Mouse (Mus musculus): Measurements from ENCODE around the gene Ap1s3. TPM values are rescaled to one million over a fixed set of nuclear protein-coding genes. Genes with fewer than 3 reads are reported as not detected.

Gene Ap1s3
- total RNA-seq (2021) = not detected
- long read RNA-seq, experiment 1 = 0 reads
- long read RNA-seq, experiment 2 = 0 reads

DNA sequence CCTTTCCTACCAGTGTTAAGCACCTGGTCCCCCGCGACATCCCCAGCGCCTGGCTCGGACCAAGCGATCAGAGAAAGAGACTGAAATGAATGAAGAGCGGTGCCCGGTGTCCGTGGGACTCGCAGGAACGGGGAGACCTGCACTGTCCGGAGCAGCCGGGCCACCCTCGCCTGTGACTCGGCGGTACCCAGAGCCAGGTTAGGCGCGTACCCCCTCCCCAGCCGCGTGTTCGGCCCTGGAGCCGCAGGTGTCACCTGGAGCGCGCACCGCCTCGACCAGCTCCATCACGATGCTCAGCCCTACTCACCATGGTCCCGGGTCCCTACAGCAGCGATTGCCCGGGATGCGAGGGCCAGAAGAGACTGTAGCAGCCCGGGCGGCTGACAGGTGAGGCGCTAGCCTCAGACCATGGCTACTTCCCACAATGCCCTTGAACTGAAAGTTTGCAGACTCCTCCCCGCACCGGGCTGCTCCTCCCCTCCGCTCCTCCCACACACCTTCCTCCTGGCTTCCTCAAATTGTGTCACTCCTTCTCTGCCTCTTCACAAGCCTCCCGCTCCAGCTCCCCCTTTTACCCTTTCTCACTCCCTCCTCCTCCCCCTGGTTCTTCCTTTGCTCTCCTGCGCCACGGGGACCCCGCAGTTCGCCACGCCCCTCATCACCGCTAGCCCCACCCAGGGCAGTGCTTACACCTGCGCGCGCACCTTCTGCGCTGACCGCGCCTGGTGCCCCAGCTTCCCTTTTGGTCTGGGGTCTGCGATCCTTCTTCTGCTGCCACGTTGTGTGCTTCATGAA lies at the start of gene Ap1s3:
Gene Ap1s3, minus strand, starts transcription at position 430 of the 795 bp plus-strand sequence.
- no peak for DNase-seq (ENCODE audit: low spot score)

DNA sequence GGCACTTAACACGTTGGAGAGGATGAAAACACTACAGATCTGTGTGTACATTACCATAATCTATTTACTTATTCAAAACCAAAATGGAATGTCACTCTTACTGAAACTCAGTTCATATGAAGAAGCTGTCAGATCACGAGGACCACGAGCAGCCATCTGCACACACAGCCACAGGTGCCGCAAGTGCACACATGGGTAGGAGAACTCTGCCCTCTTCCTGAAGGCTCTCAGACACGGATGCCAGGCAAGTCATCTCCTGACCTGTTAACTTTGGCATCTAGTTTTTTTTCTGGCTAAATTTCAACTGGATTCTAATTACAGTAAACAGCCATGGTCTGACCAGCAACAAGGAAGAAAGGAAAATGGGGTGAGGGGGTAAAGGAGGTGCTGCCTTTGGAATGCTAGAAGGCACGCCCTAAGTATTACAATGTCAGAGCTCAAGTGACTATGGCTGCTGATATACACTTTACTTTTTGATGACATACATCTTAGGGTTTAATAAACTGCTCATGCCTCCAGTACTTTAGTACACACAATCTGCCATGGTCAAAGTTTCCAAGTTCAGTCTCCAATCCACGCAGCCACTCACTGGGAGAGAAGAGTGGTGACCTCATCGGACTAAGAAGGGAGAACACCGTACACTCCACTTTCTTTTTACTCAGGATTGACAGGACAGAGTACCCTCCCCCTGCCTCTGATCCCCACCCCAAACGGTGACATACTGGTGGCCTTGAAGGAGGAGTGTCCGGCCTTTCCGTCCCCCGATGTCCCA lies 42.6 kb upstream of the Ap1s3 start:
- no peak for DNase-seq (ENCODE audit: low spot score)

DNA sequence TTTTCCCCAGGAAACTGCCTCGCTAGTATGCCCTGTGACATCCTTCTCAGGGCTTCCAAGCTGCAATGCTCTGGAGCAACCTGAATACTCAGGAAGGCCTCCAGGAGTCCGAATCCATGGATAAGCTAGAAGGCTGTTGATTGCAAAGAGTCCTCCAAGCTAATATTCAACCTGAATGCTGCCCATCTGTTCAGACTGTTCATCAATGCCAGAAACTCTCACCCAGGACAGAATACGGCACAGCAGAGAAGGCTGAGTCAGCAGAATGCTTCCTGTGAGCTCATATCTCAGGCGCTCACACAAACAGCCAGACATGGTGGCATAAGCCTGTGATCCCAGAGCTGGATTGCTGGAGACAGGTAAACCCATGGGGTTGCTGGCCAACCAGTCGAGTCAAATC lies 41.3 kb upstream of the Ap1s3 start:
- DNase-seq (ENCODE audit: low spot score) = no peak

DNA sequence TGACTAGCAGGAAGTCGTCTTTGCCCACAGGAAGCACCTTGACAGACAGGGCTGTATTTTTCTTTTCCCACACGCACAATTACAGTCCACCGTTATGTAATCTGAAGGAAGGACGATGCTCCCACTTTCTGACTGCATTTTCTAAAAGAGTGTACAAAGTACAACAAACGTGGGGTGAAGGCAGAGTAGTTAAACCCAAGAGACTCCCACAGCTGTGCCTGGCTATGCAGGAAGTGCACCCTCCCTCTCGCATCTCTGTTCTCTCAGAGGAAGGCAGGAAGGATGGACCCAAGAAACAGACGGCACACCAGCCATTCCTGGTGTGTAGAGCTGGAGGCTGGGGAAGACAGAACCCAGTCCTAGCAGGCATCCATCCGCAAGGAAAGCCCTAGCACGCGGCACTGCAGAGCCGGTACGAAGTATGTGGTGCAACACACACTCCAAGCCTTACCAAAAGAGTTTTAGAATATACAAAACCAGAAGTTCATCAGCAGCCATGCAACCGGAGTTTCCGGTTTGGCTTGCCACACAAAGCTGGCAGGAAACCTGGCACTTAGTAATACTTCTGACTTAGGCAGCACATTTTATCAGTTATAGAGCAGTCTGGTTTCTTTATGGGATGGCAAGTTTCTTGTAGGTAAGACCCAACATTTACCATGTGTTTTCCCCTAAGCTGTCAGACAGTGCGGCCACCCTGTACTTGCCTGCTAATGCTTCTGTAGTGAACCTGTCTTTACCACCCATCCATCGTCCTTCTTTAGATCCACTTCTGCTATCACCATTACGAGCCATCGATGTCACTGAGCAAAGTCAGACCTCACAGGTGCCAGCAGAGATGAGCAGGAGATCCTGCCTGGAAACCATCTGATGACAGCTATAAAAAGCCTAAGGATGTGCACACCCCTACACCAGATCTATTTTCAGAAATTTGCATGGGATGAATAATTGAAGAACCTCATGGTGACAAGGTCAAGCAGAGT lies 39.7 kb upstream of the Ap1s3 start:
- no peak for DNase-seq (ENCODE audit: low spot score)

DNA sequence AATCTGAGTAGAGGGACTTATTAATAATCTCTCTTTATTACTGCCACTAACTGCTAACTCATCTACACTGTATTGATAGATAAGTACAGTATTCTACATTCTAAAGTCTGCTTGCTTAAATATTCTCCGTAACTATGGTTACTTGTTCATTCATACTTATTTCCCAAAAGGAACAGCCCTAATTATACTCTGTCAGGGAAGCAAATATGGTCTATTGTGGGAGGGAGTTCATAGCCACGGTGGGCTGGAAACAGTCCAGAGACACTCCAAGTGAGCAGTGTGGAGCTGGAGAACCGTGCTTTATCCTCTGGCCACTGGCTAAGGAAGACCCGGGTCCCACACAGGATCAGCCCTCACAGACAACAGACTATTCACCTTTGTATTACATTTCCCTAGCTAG lies 38.9 kb upstream of the Ap1s3 start:
- no peak for DNase-seq (ENCODE audit: low spot score)

DNA sequence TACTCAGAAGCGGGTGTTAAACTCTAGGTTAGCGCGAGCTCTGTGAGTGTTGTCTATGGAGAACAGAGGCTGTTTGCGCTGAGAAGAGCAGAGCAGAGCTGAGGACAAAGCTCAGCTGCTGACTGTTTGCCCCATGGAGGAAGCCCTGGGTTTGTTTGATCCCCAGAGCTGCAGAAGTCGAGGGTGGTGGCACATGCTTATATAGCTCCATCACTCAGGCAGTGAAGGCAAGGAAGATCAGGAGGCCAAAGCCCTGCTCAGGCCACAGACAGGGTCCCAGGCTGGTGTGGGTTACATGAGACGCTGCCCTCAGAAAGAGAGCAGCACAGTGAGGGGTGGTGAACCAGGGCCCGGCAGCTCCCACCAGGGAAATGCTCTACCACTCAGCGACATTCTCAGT lies 38.4 kb upstream of the Ap1s3 start:
- no peak for DNase-seq (ENCODE audit: low spot score)

DNA sequence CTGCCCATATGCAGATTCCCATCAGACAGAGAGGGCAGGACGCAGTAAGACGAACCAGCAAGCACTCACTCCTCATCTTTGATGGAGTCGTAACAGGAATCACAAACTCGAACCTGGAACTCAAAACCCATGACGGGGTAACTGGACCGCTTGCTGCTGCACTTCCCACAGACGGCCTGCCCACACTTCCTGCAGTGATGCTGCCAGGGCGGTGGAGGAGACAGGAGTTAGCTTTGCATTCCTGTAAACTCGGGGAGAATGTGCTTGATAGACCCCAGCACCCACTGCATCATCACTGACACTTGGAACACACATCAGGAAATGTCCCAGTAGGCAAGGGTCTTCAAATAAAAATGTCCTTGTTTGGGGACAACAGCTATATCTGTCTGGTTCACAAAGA lies 35.6 kb upstream of the Ap1s3 start:
- DNase-seq (ENCODE audit: low spot score) = no peak

DNA sequence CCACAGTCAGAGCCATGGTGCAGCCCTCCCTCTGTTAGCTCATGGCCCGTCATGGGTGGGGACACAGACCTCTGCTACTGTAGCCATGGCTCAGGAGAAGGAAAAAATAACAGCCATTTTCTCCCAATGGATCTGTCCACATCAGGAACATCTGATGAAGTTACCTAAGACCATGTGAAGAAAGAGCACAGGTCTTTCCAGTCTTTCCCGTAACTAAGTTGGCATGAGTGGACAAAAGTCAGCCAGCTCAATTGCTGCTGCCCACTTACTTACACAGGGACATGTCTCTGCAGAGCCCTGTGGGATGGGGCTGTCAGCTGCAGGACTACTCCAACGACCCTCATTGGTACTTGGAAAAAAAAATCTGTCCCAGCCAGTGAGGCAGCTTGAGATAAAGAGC lies 34.9 kb upstream of the Ap1s3 start:
- no peak for DNase-seq (ENCODE audit: low spot score)

DNA sequence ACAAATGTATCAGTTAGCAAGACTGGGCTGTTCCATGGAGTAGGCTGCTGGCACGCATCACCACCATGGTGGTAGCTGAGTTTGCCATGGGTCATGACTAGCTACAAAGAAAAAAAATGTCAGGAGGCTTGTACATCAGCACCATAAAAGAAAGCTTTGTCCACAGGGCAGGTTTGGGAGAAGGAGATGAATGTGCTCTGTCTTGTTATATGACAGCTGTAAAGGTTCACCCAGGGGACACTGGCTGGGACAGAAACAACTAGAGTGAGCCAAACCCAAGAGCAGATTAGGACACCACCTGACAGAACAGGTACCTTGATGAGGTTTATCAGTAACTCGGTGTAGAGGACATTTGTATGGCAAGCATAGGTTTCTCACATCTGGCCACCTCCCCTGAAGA lies 32.9 kb upstream of the Ap1s3 start:
- DNase-seq (ENCODE audit: low spot score) = no peak

DNA sequence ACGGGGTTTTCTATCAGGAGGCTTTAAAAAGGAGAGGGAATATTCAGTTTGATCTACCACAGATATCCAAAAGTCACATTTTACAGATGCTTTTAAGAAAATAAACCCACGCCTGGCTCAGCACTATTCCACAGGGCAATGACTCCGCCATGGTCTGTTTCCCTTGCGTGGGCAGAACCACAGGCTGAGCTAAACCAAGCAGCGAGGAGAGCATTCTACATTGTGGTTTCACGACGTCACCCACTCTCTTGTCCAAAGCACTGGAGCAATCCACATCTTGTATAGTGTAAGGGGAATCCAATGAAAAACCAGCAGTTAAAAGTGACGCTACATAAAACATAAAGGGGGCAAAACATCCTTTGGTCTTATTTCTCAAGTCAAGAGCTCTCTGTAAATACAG lies 31.7 kb upstream of the Ap1s3 start:
- DNase-seq (ENCODE audit: low spot score) = no peak

DNA sequence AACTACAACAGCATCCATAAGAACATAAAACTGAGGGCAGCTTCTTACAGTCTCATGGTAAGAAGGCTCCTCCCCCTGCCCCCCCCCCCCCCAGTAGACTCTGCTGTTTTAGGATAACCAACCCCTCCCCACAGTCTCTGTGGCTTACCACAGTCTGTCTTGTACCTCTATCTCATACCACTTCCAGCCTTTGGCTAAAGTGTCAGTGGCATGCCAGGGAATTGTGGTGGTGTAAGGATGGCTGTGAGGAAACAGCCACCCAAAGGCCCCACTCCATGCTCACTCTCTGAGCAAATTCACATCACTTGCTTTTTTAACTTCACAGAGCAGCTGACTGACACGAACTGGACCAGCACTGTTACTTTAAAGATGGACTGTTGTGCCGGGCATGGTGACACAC lies 26.7 kb upstream of the Ap1s3 start:
- DNase-seq (ENCODE audit: low spot score) = no peak

DNA sequence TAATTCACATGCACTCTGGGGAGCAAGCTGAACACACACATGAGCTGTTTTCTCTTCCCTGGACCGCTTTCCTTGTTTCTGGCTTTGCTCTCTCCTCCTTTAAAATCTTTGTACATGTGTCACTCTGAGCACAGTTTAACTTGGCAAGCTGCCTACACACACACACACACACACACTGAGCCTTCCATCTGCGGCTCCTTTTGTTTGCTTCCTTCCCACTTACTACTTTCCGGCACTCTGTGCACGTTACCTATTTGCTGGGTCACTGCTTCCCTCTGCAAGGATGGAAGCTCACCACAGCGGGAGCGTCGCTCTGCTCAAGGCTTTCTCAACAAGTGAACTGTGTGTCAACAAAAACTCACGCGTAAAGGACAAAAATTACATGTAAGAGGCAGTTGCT lies 25.6 kb upstream of the Ap1s3 start:
- no peak for DNase-seq (ENCODE audit: low spot score)

DNA sequence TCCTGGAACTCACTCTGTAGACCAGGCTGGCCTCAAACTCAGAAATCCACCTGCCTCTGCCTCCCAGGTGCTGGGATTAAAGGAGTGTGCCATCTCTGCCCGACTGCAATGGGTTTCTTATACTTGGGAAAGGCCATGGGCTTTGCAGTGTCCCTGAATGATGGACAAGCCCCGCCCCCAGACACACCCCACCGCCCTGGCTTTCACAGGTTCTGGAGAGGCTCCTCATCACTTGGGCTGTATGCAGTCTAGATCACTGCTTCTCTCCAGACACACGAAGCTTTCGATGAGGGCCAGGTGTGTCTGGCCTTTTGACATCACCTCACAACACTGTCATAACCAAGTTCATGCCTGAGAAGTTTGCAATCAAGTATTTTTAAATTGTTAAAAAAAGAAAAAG lies 25.2 kb upstream of the Ap1s3 start:
- no peak for DNase-seq (ENCODE audit: low spot score)

DNA sequence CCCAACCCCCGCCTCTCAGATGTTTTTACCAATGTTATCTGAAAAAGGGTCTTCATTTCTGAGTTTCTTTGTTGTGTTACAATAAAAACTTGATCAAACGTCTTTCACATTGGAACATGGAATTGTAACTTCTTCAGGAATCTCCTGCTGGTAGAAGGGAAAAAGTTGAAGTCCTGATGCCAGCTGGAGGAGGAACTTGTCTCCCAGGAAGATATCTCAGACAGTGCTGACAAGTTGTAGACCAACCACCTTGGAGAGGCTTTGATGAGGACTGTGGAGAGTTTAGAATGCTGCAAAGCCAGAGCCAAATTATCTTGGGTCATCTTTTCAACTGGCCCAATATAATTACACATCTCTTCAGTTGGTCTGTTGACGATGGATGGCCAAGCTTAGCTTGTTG lies 20.7 kb upstream of the Ap1s3 start:
- DNase-seq (ENCODE audit: low spot score) = no peak

DNA sequence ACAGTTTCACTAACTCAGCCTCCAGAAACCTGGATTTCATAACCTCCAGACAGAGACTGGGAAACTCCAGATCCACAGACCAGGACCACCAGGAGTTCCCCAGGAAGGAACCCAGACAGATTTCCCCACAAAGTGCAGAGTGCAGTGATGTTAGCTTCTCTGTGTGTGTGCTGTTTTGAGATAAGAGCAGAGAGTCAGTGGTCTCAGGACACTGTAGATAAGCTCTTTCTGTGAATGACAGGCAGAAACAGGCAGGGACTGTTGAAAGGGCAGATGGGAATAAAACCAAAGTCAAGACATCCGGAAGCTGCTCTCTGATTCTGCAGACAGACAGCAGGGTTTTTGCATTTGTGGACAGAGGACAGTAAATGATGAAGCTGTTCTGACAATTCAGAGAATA lies 15.5 kb upstream of the Ap1s3 start:
- DNase-seq (ENCODE audit: low spot score) = no peak

DNA sequence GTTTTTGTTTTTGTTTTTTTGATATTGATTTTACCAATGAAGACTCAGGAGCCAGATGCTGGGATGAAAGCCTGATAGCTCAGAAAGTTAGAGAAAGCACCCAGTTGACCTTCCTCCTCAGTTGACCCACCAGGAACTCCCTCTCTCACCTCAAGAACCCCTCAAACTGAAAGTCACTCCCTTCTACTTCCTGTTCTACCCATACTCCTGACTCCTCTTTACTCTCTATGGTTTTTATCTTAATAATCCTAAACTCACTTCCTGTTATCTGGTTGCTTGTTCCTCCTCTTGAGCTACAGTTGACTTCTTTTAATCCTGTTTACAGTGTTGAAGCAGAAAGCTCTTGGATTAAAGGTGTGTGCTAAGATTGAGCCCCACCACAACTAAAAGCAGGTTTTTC lies 12.3 kb upstream of the Ap1s3 start:
- DNase-seq (ENCODE audit: low spot score) = no peak

DNA sequence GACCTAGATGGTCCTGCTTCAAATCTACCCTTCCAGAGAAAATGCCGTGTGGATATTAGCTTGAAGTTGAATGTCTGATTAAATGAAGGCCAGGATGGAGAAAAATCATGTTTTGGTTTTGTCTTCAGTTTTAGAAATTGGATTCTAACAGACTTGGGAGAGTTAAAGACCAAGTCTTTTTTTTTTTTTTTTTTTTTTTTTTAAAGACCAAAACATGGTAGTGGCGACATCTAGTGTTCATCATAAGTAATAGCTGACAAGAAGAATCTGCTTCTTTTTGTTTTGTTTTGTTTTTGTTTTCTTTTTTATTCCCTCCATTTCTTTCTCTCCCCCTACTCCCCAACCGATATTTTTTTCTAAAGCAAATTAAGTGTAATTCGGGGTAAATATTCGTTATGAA lies 11.2 kb upstream of the Ap1s3 start:
- DNase-seq (ENCODE audit: low spot score) = no peak

DNA sequence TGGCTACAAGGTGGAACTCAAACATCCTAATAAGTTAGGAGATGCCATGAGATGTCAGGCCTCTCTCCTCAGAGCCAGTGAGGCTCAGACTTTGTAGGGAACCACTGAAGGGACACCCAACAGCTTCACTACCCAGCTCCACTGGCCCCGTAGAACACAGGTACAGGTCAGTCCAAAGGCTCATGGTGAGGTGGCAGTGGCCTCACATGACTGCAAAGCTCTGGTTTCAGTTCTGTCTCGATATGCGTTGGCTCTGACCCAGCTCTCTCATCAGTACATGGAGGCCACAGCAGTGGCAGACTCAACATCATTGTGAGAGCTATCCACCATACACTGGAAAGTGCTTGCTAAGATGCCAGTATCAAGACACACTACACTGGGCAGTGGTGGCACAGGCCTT lies 9.0 kb upstream of the Ap1s3 start:
- no peak for DNase-seq (ENCODE audit: low spot score)

DNA sequence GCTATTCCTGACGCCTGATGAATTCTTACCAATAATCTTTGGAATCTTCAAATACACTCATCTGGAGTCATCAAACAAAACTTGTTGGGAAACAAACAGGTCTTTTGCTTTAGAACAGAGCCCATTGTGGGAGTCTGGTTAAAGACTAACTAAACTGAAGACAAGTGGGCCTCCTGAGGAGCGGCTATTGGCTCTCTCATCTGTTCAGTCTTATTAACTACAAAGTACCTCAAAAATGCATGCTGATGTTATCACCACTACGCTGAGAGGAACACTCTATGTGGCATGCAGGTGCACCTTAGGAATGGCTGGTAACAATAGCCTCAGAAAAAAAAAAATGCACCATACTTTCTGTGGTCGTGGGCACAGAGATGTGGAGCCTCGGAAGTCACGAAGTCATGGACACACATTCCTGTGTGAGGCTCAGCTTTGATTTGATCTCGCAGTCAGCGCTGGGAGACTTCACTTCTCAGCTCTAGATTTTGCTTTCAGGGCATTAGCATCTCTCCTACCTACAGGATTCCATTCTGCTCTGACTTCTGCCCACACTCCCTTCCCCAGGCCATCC lies 6.4 kb upstream of the Ap1s3 start:
- no peak for DNase-seq (ENCODE audit: low spot score)

DNA sequence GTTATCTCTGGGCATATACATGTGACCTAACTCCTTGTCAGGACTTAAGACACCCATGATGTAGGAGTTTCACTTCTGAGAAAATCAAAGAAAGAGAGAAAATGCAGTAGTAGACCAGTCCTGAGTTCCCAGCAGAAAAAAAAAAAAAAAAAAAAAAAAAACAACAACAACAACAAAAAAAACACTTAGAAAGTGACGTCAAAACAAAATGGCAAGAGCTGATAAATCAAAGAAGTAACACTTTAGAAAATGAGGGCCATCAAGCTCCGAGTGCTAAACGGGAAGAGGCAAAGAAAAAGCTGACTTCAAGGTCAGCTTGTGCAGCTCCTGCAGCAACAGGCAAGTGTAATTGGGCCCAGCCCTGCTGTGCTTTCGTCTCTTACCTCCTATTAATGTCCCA lies 3.9 kb upstream of the Ap1s3 start:
- DNase-seq (ENCODE audit: low spot score) = no peak

DNA sequence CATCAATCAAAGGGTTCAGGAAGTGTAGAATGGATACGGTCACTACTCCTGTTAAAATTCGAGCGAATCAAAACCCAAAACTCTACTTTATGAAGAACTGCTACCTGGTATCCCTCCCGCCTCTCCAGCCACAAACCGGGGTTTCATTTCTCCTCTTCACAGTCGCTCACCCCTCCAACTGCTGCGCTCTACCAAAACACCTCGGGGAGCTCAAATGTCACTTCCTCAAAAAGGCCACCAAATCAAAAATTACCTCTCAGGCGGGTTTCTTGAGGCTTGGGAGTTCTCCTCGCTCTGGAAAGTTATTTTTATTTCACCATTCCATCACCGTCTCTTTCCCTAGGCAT lies 603 bp downstream of the Ap1s3 start:
- no peak for DNase-seq (ENCODE audit: low spot score)
